Mouse (Mus musculus) midbrain, embryonic 14.5 days (tissue): ENCODE results near the gene Dytn. TPM values are rescaled to one million over a fixed set of nuclear protein-coding genes. Genes with fewer than 3 reads are reported as not detected.

ENCODE experiments used
- ATAC-seq: fragments of 200-750 bp; cut with Nextera tagmentation; 2 replicates; pipeline ENCODE4 v1.8.0; 2017; ENCODE audit warnings: moderate number of reproducible peaks, moderate library complexity; ENCODE audit not compliant: low FRiP score, low TSS enrichment
- DNase-seq: peaks from one replicate; pipeline ENCODE4 v3.0.0-alpha.2; 2015
- H3K27ac ChIP-seq: fragments of 300-500 bp; sonication (generic); replicated peaks from 2 replicates; pipeline ENCODE4 v1.5.1; 2014; ENCODE audit warnings: mild to moderate bottlenecking, low read depth, low read length, moderate library complexity
- H3K27me3 ChIP-seq: fragments of 300-500 bp; sonication (generic); 2 replicates; pipeline ENCODE4 v1.6.1; 2014; ENCODE audit warnings: low read length, control low read depth, mixed read lengths; ENCODE audit not compliant: control insufficient read depth, insufficient read depth
- H3K36me3 ChIP-seq: fragments of 300-500 bp; sonication (generic); 2 replicates; pipeline ENCODE4 v1.6.1; 2014; ENCODE audit warnings: low read length, control low read depth; ENCODE audit not compliant: control insufficient read depth, insufficient read depth
- H3K4me1 ChIP-seq: fragments of 300-500 bp; sonication (generic); 2 replicates; pipeline ENCODE4 v1.6.1; 2014; ENCODE audit warnings: mild to moderate bottlenecking, antibody characterized with exemption, low read length, control low read depth; ENCODE audit not compliant: control insufficient read depth, insufficient read depth
- H3K4me2 ChIP-seq: fragments of 300-500 bp; sonication (generic); 2 replicates; pipeline ENCODE4 v1.6.1; 2014; ENCODE audit warnings: mild to moderate bottlenecking, low read length, moderate library complexity
- H3K4me3 ChIP-seq: fragments of 300-500 bp; sonication (generic); replicated peaks from 2 replicates; pipeline ENCODE4 v1.5.1; 2014; ENCODE audit warnings: low read depth, low read length
- H3K9ac ChIP-seq: fragments of 300-500 bp; sonication (generic); replicated peaks from 2 replicates; pipeline ENCODE4 v1.6.1; 2014; ENCODE audit warnings: mild to moderate bottlenecking, low read length, moderate library complexity
- H3K9me3 ChIP-seq: fragments of 300-500 bp; sonication (generic); 2 replicates; pipeline ENCODE4 v1.6.1; 2016; ENCODE audit warnings: low read length, control low read depth, mixed read lengths; ENCODE audit not compliant: control insufficient read depth
- WGBS: fragments of 180-500 bp; shearing (Covaris S2); extraction: QIAGEN DNeasy Blood & Tissue Kit; methylation state at CpG from one replicate; pipeline ENCODE4 v1.1.7; 2014; 5-methylcytosine and 5-hydroxymethylcytosine counted together
- polyA plus RNA-seq: library from polyadenylated mRNA; unstranded; fragments of >200 nt; fragmentation: Nextera tagmentation; extraction: Ambion mirVana; gene quantifications from 2 replicates; pipeline ENCODE4 v1.2.1, GENCODE M21; 2014

Gene Dytn
- 0.07 TPM in 1 of 2 replicates, not detected in the other for polyA plus RNA-seq

GRCm38 (mm10) chr1:63686827-63687226 lies at the start of gene Dytn:
Dytn (minus strand) TSS chr1:63686927.
- Histone ChIP-seq H3K9me3 (no peaks in the 10 kb centered on the region), H3K9ac (no peak within 1 kb of the TSS), H3K27ac (no peak within 1 kb of the TSS), H3K27me3 (no peaks in the 10 kb centered on the region), H3K36me3 (no peaks in the 10 kb centered on the region), H3K4me1 (no peaks in the 10 kb centered on the region), H3K4me3 (no peak within 1 kb of the TSS), H3K4me2 (no peak within 1 kb of the TSS)
- DNase-seq (no peak), ATAC-seq (no peak)
- whole genome bisulfite sequencing: 87% methylated on average over 4 of the region's 4 CpGs

DNA sequence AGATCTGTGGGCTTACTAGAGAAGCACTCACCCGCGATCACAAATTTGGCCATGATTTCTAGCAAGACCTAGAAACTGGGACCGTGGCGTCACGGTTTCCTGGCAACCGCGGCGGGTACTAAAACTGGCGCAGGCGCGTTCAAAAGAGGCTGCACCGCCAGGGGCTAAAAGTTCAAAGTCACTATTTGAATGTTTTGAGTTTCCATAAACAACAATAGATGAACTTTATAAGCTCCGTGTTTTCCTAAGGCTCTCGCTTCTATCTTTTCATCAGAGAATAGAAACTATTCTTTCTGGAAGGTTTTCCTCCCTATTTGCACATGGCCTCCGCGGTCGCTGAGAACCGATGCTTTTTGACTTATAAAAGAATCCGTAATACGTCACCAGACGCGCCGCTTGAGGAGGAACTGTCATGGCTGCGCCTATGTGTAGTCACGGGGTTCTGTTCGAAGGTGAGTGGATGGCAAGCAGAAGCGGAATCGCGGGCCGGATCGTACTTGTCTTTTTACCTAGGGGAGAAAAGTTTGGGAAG lies 43.6 kb upstream of the Dytn start, which contains the start of the genes Mdh1b and Fastkd2:
Gene Mdh1b (minus strand): TSS at position 79 of the 532 bp plus-strand sequence.
Gene Fastkd2 (plus strand): TSS at position 375 of the 532 bp plus-strand sequence.
- Histone ChIP-seq H3K4me1 (peaks cover 14% of the 10 kb centered on the region), H3K9ac (peak within 1 kb of the TSS; percentile 59), H3K4me2 (peak within 1 kb of the TSS; percentile 68), H3K27me3 (no peaks in the 10 kb centered on the region), H3K27ac (no peak within 1 kb of the TSS), H3K9me3 (no peaks in the 10 kb centered on the region), H3K4me3 (peak within 1 kb of the TSS; percentile 53), H3K36me3 (no peaks in the 10 kb centered on the region)
- DNase-seq (peak; percentile 98), ATAC-seq (peak; percentile 94)
- WGBS: 0% methylated on average over 31 of the region's 31 CpGs

- 34% methylated on average over 8 of the region's 8 CpGs for WGBS
- 0 out of 2 replicates have a peak, but pooled peaks have one; percentile 24 for ATAC-seq
Measured at GRCm38 (mm10) chr1:63729796-63730195, 43.1 kb upstream of the Dytn start.

DNA sequence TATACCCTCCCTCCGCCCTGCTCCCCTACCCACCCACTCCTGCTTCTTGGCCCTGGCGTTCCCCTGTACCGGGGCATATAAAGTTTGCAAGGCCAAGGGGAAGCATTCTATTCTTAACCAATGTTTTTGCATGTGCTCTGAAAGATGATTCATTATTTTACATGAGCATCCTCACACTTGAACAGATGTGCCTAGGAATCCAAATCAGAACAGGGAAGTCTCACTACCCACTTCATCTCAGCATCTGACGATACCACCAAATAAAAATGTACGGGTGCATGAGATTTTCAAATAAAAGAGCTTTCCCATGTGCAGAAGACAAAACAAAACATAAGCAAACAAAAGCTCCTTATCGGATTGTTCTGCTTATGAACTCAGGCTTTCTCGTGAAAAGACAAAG lies 33.4 kb upstream of the Dytn start:
- no peaks in the 10 kb centered on the region for H3K27me3 ChIP-seq
- H3K9me3 ChIP-seq: no peaks in the 10 kb centered on the region
- WGBS: 72% methylated on average over 7 of the region's 7 CpGs
- H3K4me2 ChIP-seq: no peak overlapping the region
- ATAC-seq (no peak), DNase-seq (no peak)
- no peak overlapping the region for H3K4me3 ChIP-seq
- no peaks in the 10 kb centered on the region for H3K4me1 ChIP-seq
- H3K27ac ChIP-seq: no peak overlapping the region
- no peak overlapping the region for H3K9ac ChIP-seq
- H3K36me3 ChIP-seq: no peaks in the 10 kb centered on the region

More at GRCm38 (mm10) chr1:63729796-63730195, 43.1 kb upstream of the Dytn start:
- H3K9me3 ChIP-seq: no peaks in the 10 kb centered on the region
- H3K4me1 ChIP-seq: peaks cover 14% of the 10 kb centered on the region
- no peaks in the 10 kb centered on the region for H3K27me3 ChIP-seq
- no peak overlapping the region; the same call in 1 of the 2 replicates for H3K9ac ChIP-seq
- no peak overlapping the region for H3K27ac ChIP-seq
- no peaks in the 10 kb centered on the region for H3K36me3 ChIP-seq
- peak overlapping the region; percentile 53 for H3K4me3 ChIP-seq
- no peak for DNase-seq
- H3K4me2 ChIP-seq: peak overlapping the region; percentile 68

- WGBS: 63% methylated on average over 3 of the region's 3 CpGs
- Histone ChIP-seq H3K36me3 (no peaks in the 10 kb centered on the region), H3K9ac (no peak overlapping the region), H3K4me3 (no peak overlapping the region), H3K9me3 (no peaks in the 10 kb centered on the region), H3K4me2 (no peak overlapping the region), H3K27me3 (no peaks in the 10 kb centered on the region), H3K4me1 (no peaks in the 10 kb centered on the region), H3K27ac (no peak overlapping the region)
- DNase-seq: no peak
- no peak for ATAC-seq
Measured at GRCm38 (mm10) chr1:63708876-63709275, 22.1 kb upstream of the Dytn start.

GRCm38 (mm10) chr1:63705733-63706132 lies 19.0 kb upstream of the Dytn start:
- DNase-seq (peak; percentile 30), ATAC-seq (no peak)
- no peaks in the 10 kb centered on the region for H3K4me1 ChIP-seq
- no peak overlapping the region for H3K4me3 ChIP-seq
- no peaks in the 10 kb centered on the region for H3K36me3 ChIP-seq
- no peak overlapping the region for H3K9ac ChIP-seq
- H3K9me3 ChIP-seq: no peaks in the 10 kb centered on the region
- H3K27me3 ChIP-seq: no peaks in the 10 kb centered on the region
- H3K27ac ChIP-seq: no peak overlapping the region
- no peak overlapping the region for H3K4me2 ChIP-seq
- WGBS: 79% methylated on average over 5 of the region's 5 CpGs

DNA sequence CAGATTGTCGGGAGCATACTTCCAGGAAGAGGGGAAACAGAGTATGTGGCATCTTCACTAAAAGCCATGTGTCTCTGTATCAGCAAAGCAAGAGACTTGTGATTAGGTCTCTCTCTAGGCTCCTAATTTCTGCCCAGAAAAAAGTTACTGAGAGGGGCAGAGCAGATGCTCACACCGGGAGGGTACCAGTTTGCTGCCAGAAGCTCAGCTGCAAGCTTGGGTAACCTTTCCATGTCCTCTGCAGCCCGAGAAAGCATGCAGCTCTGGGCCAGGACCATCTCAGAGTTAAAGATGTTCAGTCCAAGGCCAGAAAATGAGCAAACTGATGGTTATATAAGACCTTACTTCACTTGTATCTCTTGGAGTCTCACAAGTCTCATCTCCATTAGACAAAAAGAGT lies 10.1 kb upstream of the Dytn start:
- no peak overlapping the region for H3K27ac ChIP-seq
- no peaks in the 10 kb centered on the region for H3K36me3 ChIP-seq
- DNase-seq (no peak), ATAC-seq (no peak)
- H3K27me3 ChIP-seq: no peaks in the 10 kb centered on the region
- no peak overlapping the region for H3K4me3 ChIP-seq
- no peak overlapping the region for H3K4me2 ChIP-seq
- H3K4me1 ChIP-seq: no peaks in the 10 kb centered on the region
- 82% methylated on average over 3 of the region's 3 CpGs for WGBS
- no peak overlapping the region for H3K9ac ChIP-seq
- H3K9me3 ChIP-seq: no peaks in the 10 kb centered on the region

GRCm38 (mm10) chr1:63675975-63676374 lies 10.8 kb downstream of the Dytn start:
- H3K4me2 ChIP-seq: no peak overlapping the region
- H3K9ac ChIP-seq: no peak overlapping the region
- H3K4me1 ChIP-seq: no peaks in the 10 kb centered on the region
- no peaks in the 10 kb centered on the region for H3K36me3 ChIP-seq
- ATAC-seq (no peak), DNase-seq (no peak)
- no peaks in the 10 kb centered on the region for H3K27me3 ChIP-seq
- H3K27ac ChIP-seq: no peak overlapping the region
- H3K9me3 ChIP-seq: no peaks in the 10 kb centered on the region
- WGBS: 89% methylated on average over 3 of the region's 3 CpGs
- H3K4me3 ChIP-seq: no peak overlapping the region

DNA sequence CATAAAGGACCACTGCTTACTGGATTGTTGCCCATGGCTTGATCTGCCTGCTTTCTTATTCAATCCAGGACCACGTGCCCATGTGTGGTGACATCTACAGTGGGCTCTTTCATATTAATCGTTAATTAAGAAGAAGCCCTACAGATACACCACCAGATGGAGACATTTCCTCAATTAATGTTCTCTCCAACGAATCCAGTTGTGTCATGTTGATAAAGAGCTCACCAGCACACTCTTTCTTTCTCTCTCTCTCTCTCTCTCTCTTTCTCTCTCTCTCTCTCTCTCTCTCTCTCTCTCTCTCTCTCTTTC lies 17.9 kb downstream of the Dytn start:
- no peak overlapping the region; the same call in 1 of the 2 replicates for H3K9ac ChIP-seq
- no peaks in the 10 kb centered on the region for H3K27me3 ChIP-seq
- peak overlapping the region; percentile 53; the same call in 1 of the 2 replicates for H3K27ac ChIP-seq
- H3K4me1 ChIP-seq: peaks cover 10% of the 10 kb centered on the region
- H3K9me3 ChIP-seq: no peaks in the 10 kb centered on the region
- DNase-seq (peak; percentile 87), ATAC-seq (peak; percentile 77)
- H3K4me3 ChIP-seq: no peak overlapping the region
- peak overlapping the region; percentile 49 for H3K4me2 ChIP-seq
- 2% methylated on average over 3 of the region's 3 CpGs for WGBS
- H3K36me3 ChIP-seq: no peaks in the 10 kb centered on the region
